Comparison of ENCODE assay signal across 29 mouse cellular contexts in the genomic region with DNA sequence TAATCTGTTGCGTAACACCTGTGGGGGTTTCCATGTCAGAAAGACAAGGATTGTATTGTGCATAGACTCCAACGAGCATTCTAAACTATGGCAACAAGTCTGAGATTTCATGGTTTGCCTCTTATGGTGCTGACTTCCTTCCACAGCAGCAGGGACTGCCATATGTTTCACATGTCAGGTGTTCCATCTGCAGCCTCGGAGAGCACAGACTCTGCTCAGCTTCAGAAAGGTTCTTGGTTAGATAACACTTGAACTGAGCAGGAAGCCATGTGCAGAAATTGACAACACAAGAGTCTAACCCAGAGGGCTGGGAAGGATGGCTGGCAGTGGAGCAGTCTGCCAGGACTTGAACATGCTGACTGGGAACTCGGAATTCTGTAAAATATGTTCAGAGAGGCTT.
DNase-seq lines count a peak whose midpoint lies in the region; ATAC-seq and TF ChIP-seq lines count a peak whose summit lies in the region.
"Had no signal": no experiment of that assay in that cellular context is flagged by ENCODE, and none has a peak within 500 bp of the region (broad histone marks: within the 10 kb centered on the region; RNA-seq: fewer than 3 reads in every experiment).

No protein-coding gene starts in this region.

- H3K4me3 ChIP-seq in left cerebral cortex, adult 2 months = no peak overlapping the region
- no peak overlapping the region for H3K4me3 ChIP-seq in midbrain, embryonic 14.5 days (replicated peaks; ENCODE audit: low read depth, low read length)
- H3K4me3 ChIP-seq: embryonic facial prominence, embryonic 10.5 days; embryonic facial prominence, embryonic 15.5 days; forebrain, embryonic 12.5 days; gastrocnemius, adult 2 months; heart, adult 2 months; heart, embryonic 12.5 days; hindbrain, embryonic 13.5 days; layer of hippocampus, adult 2 months; liver, embryonic 12.5 days; myocyte; neural tube, embryonic 12.5 days had no signal

- intact Hi-C loops in left cerebral cortex, postnatal 36 days (cut with DNase I) = no loop called here
- intact Hi-C loops in left cerebral cortex, adult 2 months (cut with DNase I) = no loop called here

- WGBS in midbrain, embryonic 14.5 days = 83% methylated on average over 4 of the region's 4 CpGs

- ATAC-seq in frontal cortex, adult (ENCODE audit: low TSS enrichment) = peak; percentile 81
- ATAC-seq in midbrain, embryonic 14.5 days (ENCODE audit: low FRiP score, low TSS enrichment) = no peak
- ATAC-seq: inflammation-experienced regulatory T-cells, adult 6 months; liver, embryonic 12.5 days; liver, postnatal 0 days had no signal

- no peak overlapping the region for H3K9ac ChIP-seq in midbrain, embryonic 14.5 days (replicated peaks; ENCODE audit: low read length)
- H3K9ac ChIP-seq: embryonic facial prominence, embryonic 15.5 days; forebrain, embryonic 12.5 days; heart, embryonic 12.5 days; hindbrain, embryonic 13.5 days; liver, embryonic 12.5 days; liver, postnatal 0 days; neural tube, embryonic 12.5 days had no signal

- H3K36me3 ChIP-seq in midbrain, embryonic 14.5 days (ENCODE audit: control insufficient read depth, insufficient read depth, low read length) = peaks cover 13% of the 10 kb centered on the region; the same call in 1 of the 2 replicates
- H3K36me3 ChIP-seq: embryonic facial prominence, embryonic 10.5 days; embryonic facial prominence, embryonic 15.5 days; forebrain, embryonic 12.5 days; heart, embryonic 12.5 days; liver, embryonic 12.5 days; neural tube, embryonic 12.5 days had no signal

- peak; percentile 19 for DNase-seq in cerebellum, adult 11-12 months
- DNase-seq in cerebellum, postnatal 14 days = no peak
- no peak for DNase-seq in frontal cortex, postnatal 14 days (ENCODE audit: low spot score in 2 of 2)
- peak; percentile 17 to 24 for DNase-seq in left cerebral cortex, postnatal 36 days (ENCODE audit: low spot score in 2 of 2)
- DNase-seq in left cerebral cortex, adult 2 months (ENCODE audit: extremely low spot score in 1 of 2, low spot score in 2 of 2) = no peak
- DNase-seq in midbrain, embryonic 14.5 days = no peak
- DNase-seq: adrenal gland, postnatal 36 days; gastrocnemius, adult 2 months; gastrocnemius, postnatal 36 days; heart, adult 2 months; heart, postnatal 4 days; kidney, adult 11 months; kidney, postnatal 25 days; left cerebral cortex, postnatal 4 days; liver, postnatal 0 days; lung, postnatal 36 days; thymus, postnatal 4 days had no signal

- H3K9me3 ChIP-seq in midbrain, embryonic 14.5 days (ENCODE audit: control insufficient read depth, low read length) = no peaks in the 10 kb centered on the region
- H3K9me3 ChIP-seq: embryonic facial prominence, embryonic 10.5 days; embryonic facial prominence, embryonic 15.5 days; forebrain, embryonic 12.5 days; heart, embryonic 12.5 days; hindbrain, embryonic 13.5 days; liver, embryonic 12.5 days; neural tube, embryonic 12.5 days had no signal

- H3K27me3 ChIP-seq in midbrain, embryonic 14.5 days (ENCODE audit: control insufficient read depth, insufficient read depth, low read length) = no peaks in the 10 kb centered on the region
- H3K27me3 ChIP-seq: embryonic facial prominence, embryonic 15.5 days; forebrain, embryonic 12.5 days; heart, embryonic 12.5 days; hindbrain, embryonic 13.5 days; liver, embryonic 12.5 days; neural tube, embryonic 12.5 days had no signal

- TF ChIP-seq CTCF in left cerebral cortex, adult 2 months (IDR thresholded peaks at IDR 0.05) = no peak

- no peak overlapping the region for H3K27ac ChIP-seq in left cerebral cortex, adult 2 months
- no peak overlapping the region for H3K27ac ChIP-seq in midbrain, embryonic 14.5 days (replicated peaks; ENCODE audit: low read depth, low read length)
- H3K27ac ChIP-seq: embryonic facial prominence, embryonic 10.5 days; embryonic facial prominence, embryonic 15.5 days; forebrain, embryonic 12.5 days; gastrocnemius, adult 2 months; heart, adult 2 months; hindbrain, embryonic 13.5 days; layer of hippocampus, adult 2 months; liver, embryonic 12.5 days; neural tube, embryonic 12.5 days had no signal

- H3K4me2 ChIP-seq in midbrain, embryonic 14.5 days (ENCODE audit: low read length) = no peak overlapping the region
- H3K4me2 ChIP-seq: embryonic facial prominence, embryonic 15.5 days; forebrain, embryonic 12.5 days; heart, embryonic 12.5 days; hindbrain, embryonic 13.5 days; liver, embryonic 12.5 days; midbrain, embryonic 11.5 days; neural tube, embryonic 12.5 days had no signal

- no peaks in the 10 kb centered on the region for H3K4me1 ChIP-seq in midbrain, embryonic 14.5 days (ENCODE audit: control insufficient read depth, insufficient read depth, low read length)
- H3K4me1 ChIP-seq: embryonic facial prominence, embryonic 10.5 days; embryonic facial prominence, embryonic 15.5 days; forebrain, embryonic 12.5 days; neural tube, embryonic 12.5 days had no signal

Comparison
In these comparisons a context has a peak if more than half of its experiments do, and no peak if none do; other contexts are left out.
1. DNase-seq: peak in cerebellum, adult 11-12 months (single experiment) and left cerebral cortex, postnatal 36 days (2 of 2); none in cerebellum, postnatal 14 days (0 of 2), frontal cortex, postnatal 14 days (0 of 2), left cerebral cortex, adult 2 months (0 of 2) and midbrain, embryonic 14.5 days (single experiment).